Mouse (Mus musculus) small intestine, adult 2 months (tissue): ENCODE results near the gene Nlrp6.

Experiments used
- CTCF ChIP-seq: fragments of 200-500 bp; IDR thresholded peaks from 2 replicates; pipeline ENCODE4 v1.5.1; 2012; ENCODE audit warnings: low read depth, mild to moderate bottlenecking, control low read depth, inconsistent platforms, low read length, moderate library complexity, mixed read lengths; ENCODE audit not compliant: insufficient replicate concordance, insufficient read length; ENCODE audit errors: extremely low read depth
- POLR2A ChIP-seq: fragments of 200-500 bp; IDR thresholded peaks from 2 replicates; pipeline ENCODE4 v1.6.1; 2012; ENCODE audit warnings: low read depth, mild to moderate bottlenecking, control low read depth, inconsistent platforms, low read length, moderate library complexity

DNA sequence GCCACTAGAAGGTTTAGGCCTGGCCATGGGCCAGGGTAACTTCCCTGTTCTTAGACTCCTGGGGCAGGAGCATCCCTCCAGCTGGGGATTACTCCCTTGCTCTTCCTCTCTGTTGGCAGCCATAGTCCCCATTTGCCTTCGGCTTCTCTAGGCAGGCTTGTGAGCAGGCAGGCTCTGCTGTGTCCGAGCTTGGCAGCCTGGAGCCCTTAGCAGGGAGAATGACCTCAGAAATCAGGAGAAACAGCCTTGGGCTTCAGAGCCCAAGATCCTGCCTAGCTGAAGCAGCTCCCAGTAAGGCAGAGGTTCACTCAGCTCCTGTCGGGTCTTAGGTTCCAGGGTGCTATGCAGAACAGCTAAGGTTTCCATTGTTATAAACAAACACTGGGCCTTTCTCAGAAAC, 21.6 kb upstream of the Nlrp6 start:
- TF ChIP-seq CTCF (no peak), POLR2A (no peak)
